Mouse (Mus musculus) megakaryocyte, embryonic 14.5 days (primary cell): ENCODE measurements at regions not wholly inside any gene's neighbourhood (a gene's known extent, or its start where the extent isn't known, plus 50 kb on each side); places are given as distances from the start of the nearest gene placed in this dataset.

Experiments
- FLI1 ChIP-seq: IDR thresholded peaks from 2 replicates; pipeline ENCODE4 v1.6.1; 2012; ENCODE audit warnings: low read length, inconsistent platforms, mixed read lengths
- GATA1 ChIP-seq: IDR thresholded peaks from 3 replicates; pipeline ENCODE4 v1.6.1; 2012; ENCODE audit warnings: mixed read lengths, low read length, inconsistent platforms, borderline replicate concordance

GRCm38 (mm10) chr10:25112449-25113171, 185.3 kb upstream of the Arg1 start:
- no peak for TF ChIP-seq GATA1
- no peak for TF ChIP-seq FLI1
